Mouse (Mus musculus) urinary bladder, postnatal 25 days (tissue): ENCODE results near the gene Rnf145.
A peak's percentile ranks its signal among the peaks of the same experiment; 100 is the strongest.
"Not testable (repeated sequence)": the region's sequence is repeated elsewhere in the genome, so short reads cannot be mapped to it uniquely, and the experiment has no call there.

ENCODE experiments used
- DNase-seq: peaks from one replicate; pipeline ENCODE4 v3.0.0; 2022; ENCODE audit warnings: low spot score

Gene Rnf145

GRCm38 (mm10) chr11:44562389-44563135 lies 43.8 kb downstream of the Rnf145 start:
- DNase-seq: no peak

GRCm38 (mm10) chr11:44564245-44564864 lies 45.6 kb downstream of the Rnf145 start:
- no peak for DNase-seq

- DNase-seq: no peak
These were observed 46.2 kb downstream of the Rnf145 start for GRCm38 (mm10) chr11:44564940-44565339.

GRCm38 (mm10) chr11:44570336-44570735 lies 51.6 kb downstream of the Rnf145 start:
- DNase-seq: not testable (repeated sequence)

- no peak for DNase-seq
These were observed 54.0 kb downstream of the Rnf145 start for GRCm38 (mm10) chr11:44572781-44573180.

- no peak for DNase-seq
These were observed 54.6 kb downstream of the Rnf145 start for GRCm38 (mm10) chr11:44573396-44573795.

GRCm38 (mm10) chr11:44574391-44574790 lies 55.6 kb downstream of the Rnf145 start:
- DNase-seq: no peak

GRCm38 (mm10) chr11:44574820-44575219 lies 56.1 kb downstream of the Rnf145 start:
- DNase-seq: no peak

- no peak for DNase-seq
These were observed 59.1 kb downstream of the Rnf145 start for GRCm38 (mm10) chr11:44577911-44578310.

- no peak for DNase-seq
These were observed 62.5 kb downstream of the Rnf145 start for GRCm38 (mm10) chr11:44581277-44581683.

- peak; percentile 56 for DNase-seq
These were observed 67.4 kb downstream of the Rnf145 start for GRCm38 (mm10) chr11:44586047-44586696.

- DNase-seq: no peak
These were observed 74.3 kb downstream of the Rnf145 start for GRCm38 (mm10) chr11:44593016-44593415.

- DNase-seq: no peak
These were observed 76.0 kb downstream of the Rnf145 start for GRCm38 (mm10) chr11:44594768-44595167.

GRCm38 (mm10) chr11:44606881-44607280 lies 88.1 kb downstream of the Rnf145 start:
- DNase-seq: no peak

GRCm38 (mm10) chr11:44608646-44609045 lies 89.9 kb downstream of the Rnf145 start:
- no peak for DNase-seq

- peak; percentile 82 for DNase-seq
These were observed 92.4 kb downstream of the Rnf145 start for GRCm38 (mm10) chr11:44610971-44611781.

GRCm38 (mm10) chr11:44612156-44612555 lies 93.4 kb downstream of the Rnf145 start:
- DNase-seq: no peak

GRCm38 (mm10) chr11:44612681-44613410 lies 94.1 kb downstream of the Rnf145 start:
- no peak for DNase-seq

- DNase-seq: no peak
These were observed 94.8 kb downstream of the Rnf145 start for GRCm38 (mm10) chr11:44613411-44614180.
